Mouse (Mus musculus) embryonic fibroblast, embryonic 13.5 days (primary cell): ENCODE data around the gene Rab13.

ENCODE experiments used
- CTCF ChIP-seq: IDR thresholded peaks from 2 replicates; pipeline ENCODE4 v1.5.1; 2011; ENCODE audit warnings: mild to moderate bottlenecking, control low read depth, low read length, moderate library complexity, borderline replicate concordance; ENCODE audit not compliant: insufficient read depth
- POLR2A ChIP-seq: IDR thresholded peaks from 2 replicates; pipeline ENCODE4 v1.6.1; 2011; ENCODE audit warnings: low read depth, mild to moderate bottlenecking, control low read depth, low read length, moderate library complexity

- no peak for TF ChIP-seq POLR2A
- no peak for TF ChIP-seq CTCF
Observed at GRCm38 (mm10) chr3:90272170-90272569, 58.7 kb downstream of the Rab13 start.
